ENCODE assay signal across 10 mouse cellular contexts in genomic region chr4:116300878-116301355, GRCm38 (mm10).
DNase-seq lines count a peak whose midpoint lies in the region; ATAC-seq lines count a peak whose summit lies in the region.
"Had no signal": no experiment of that assay in that cellular context is flagged by ENCODE, and none has a peak within 500 bp of the region (broad histone marks: within the 10 kb centered on the region; RNA-seq: fewer than 3 reads in every experiment).

No protein-coding gene starts in this region.

- no peaks in the 10 kb centered on the region for H3K4me1 ChIP-seq in midbrain, embryonic 12.5 days
- no peaks in the 10 kb centered on the region for H3K4me1 ChIP-seq in midbrain, embryonic 14.5 days (ENCODE audit: control insufficient read depth, insufficient read depth, low read length)
- no peaks in the 10 kb centered on the region for H3K4me1 ChIP-seq in midbrain, embryonic 10.5 days
- H3K4me1 ChIP-seq: hindbrain, embryonic 15.5 days had no signal

- 79% methylated on average over 4 of the region's 4 CpGs for WGBS in midbrain, embryonic 12.5 days
- WGBS in midbrain, embryonic 14.5 days: 78% methylated on average over 4 of the region's 4 CpGs
- 81% methylated on average over 4 of the region's 4 CpGs for WGBS in midbrain, embryonic 10.5 days

- peak; percentile 12 for DNase-seq in adrenal gland, postnatal 14 days
- DNase-seq in adrenal gland, postnatal 4 days (ENCODE audit: low spot score in 2 of 2): no peak
- no peak for DNase-seq in midbrain, embryonic 14.5 days
- peak; percentile 33 for DNase-seq in heart, adult 8-10 months (ENCODE audit: low spot score)
- no peak for DNase-seq in urinary bladder, postnatal 25 days (ENCODE audit: low spot score)
- DNase-seq in midbrain, embryonic 10.5 days (ENCODE audit: low spot score): no peak
- DNase-seq: cerebellum, adult 11-12 months had no signal

- H3K36me3 ChIP-seq in midbrain, embryonic 12.5 days: peaks cover 54% of the 10 kb centered on the region
- peaks cover 61% of the 10 kb centered on the region for H3K36me3 ChIP-seq in midbrain, embryonic 14.5 days (ENCODE audit: control insufficient read depth, insufficient read depth, low read length)
- H3K36me3 ChIP-seq in midbrain, embryonic 10.5 days: peaks cover 77% of the 10 kb centered on the region

- no peaks in the 10 kb centered on the region for H3K27me3 ChIP-seq in midbrain, embryonic 12.5 days
- H3K27me3 ChIP-seq in midbrain, embryonic 14.5 days (ENCODE audit: control insufficient read depth, insufficient read depth, low read length): no peaks in the 10 kb centered on the region
- H3K27me3 ChIP-seq in midbrain, embryonic 10.5 days (ENCODE audit: low read depth, poor library complexity, severe bottlenecking): no peaks in the 10 kb centered on the region
- H3K27me3 ChIP-seq: hindbrain, embryonic 15.5 days had no signal

- H3K4me2 ChIP-seq in midbrain, embryonic 12.5 days (replicated peaks): no peak overlapping the region
- no peak overlapping the region for H3K4me2 ChIP-seq in midbrain, embryonic 14.5 days (ENCODE audit: low read length)
- H3K4me2 ChIP-seq: hindbrain, embryonic 15.5 days had no signal

- no peaks in the 10 kb centered on the region for H3K9me3 ChIP-seq in midbrain, embryonic 12.5 days
- H3K9me3 ChIP-seq in midbrain, embryonic 14.5 days (ENCODE audit: control insufficient read depth, low read length): no peaks in the 10 kb centered on the region
- H3K9me3 ChIP-seq in midbrain, embryonic 10.5 days (replicated peaks): no peaks in the 10 kb centered on the region
- H3K9me3 ChIP-seq: hindbrain, embryonic 15.5 days had no signal

- no peak overlapping the region for H3K9ac ChIP-seq in midbrain, embryonic 12.5 days (replicated peaks)
- no peak overlapping the region for H3K9ac ChIP-seq in midbrain, embryonic 14.5 days (replicated peaks; ENCODE audit: low read length)
- H3K9ac ChIP-seq: hindbrain, embryonic 15.5 days had no signal

- peak overlapping the region; percentile 40; the same call in 1 of the 2 replicates for H3K27ac ChIP-seq in midbrain, embryonic 12.5 days (replicated peaks)
- no peak overlapping the region for H3K27ac ChIP-seq in midbrain, embryonic 14.5 days (replicated peaks; ENCODE audit: low read depth, low read length)
- no peak overlapping the region for H3K27ac ChIP-seq in midbrain, embryonic 10.5 days (replicated peaks)
- H3K27ac ChIP-seq: hindbrain, embryonic 15.5 days had no signal

- H3K4me3 ChIP-seq in midbrain, embryonic 12.5 days: no peak overlapping the region
- H3K4me3 ChIP-seq in midbrain, embryonic 14.5 days (replicated peaks; ENCODE audit: low read depth, low read length): no peak overlapping the region
- no peak overlapping the region for H3K4me3 ChIP-seq in midbrain, embryonic 10.5 days
- H3K4me3 ChIP-seq: hindbrain, embryonic 15.5 days had no signal

- no peak for ATAC-seq in midbrain, embryonic 12.5 days (ENCODE audit: low FRiP score, low read depth)
- no peak for ATAC-seq in midbrain, embryonic 14.5 days (ENCODE audit: low FRiP score, low TSS enrichment)
- ATAC-seq in megakaryocyte-erythroid progenitor cell, adult 5-6 weeks (replicated peaks; ENCODE audit: low FRiP score, low TSS enrichment, poor library complexity, severe bottlenecking): peak; percentile 57

Comparison
In these comparisons a context has a peak if more than half of its experiments do, and no peak if none do; other contexts are left out.
1. DNase-seq: peak in adrenal gland, postnatal 14 days (single experiment) and heart, adult 8-10 months (single experiment); none in adrenal gland, postnatal 4 days (0 of 2), midbrain, embryonic 14.5 days (single experiment), urinary bladder, postnatal 25 days (single experiment) and midbrain, embryonic 10.5 days (single experiment).